Comparison of ENCODE assay signal across 1 mouse cellular context in the genomic region with DNA sequence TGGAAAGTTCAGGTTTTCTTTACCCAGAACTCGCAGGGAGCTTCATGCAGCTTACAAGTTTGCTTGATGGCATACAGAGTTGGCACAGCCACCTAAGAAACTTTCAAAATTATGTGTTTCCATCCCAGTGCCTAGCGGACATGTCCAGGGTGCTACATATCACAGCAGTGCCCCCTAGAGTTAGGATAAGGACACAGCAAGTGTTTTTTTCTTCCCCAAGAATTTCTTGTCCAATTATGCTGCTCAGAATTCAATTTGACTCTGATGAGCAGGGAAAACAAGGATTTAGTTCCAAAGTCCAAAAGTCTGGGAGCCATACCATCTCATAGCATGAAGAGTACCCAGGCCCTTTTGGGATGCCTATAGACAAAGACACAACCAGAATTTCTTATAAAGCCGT.
TF ChIP-seq lines count a peak whose summit lies in the region.

No protein-coding gene starts in this region.

TF ChIP-seq in MEL, 35 proteins besides CTCF, POLR2A, EP300 and RAD21:
- TF ChIP-seq KAT2A (conservative IDR thresholded peaks at IDR 0.05; ENCODE audit: low read depth, low read length) (no peak), SMC3 (IDR thresholded peaks at IDR 0.05; ENCODE audit: low read depth, low read length) (peak; percentile 25; the same call in 1 of the 2 replicates), ZNF384 (IDR thresholded peaks at IDR 0.05; ENCODE audit: low read depth, low read length) (peak; percentile 68)
